Mouse (Mus musculus): ENCODE data around the gene Capn2.

GRCm38 (mm10) chr1:182505291-182505690 lies 12.1 kb downstream of the Capn2 start:
- TF ChIP-seq EP300 (IDR thresholded peaks at IDR 0.05; ENCODE audit: insufficient read depth, low read depth, low read length) = no peak
- TF ChIP-seq POLR2A (IDR thresholded peaks at IDR 0.05; ENCODE audit: insufficient read depth, low read depth, low read length) = no peak
